Mouse (Mus musculus): ENCODE results near the gene 4930453N24Rik. TPM values are rescaled to one million over a fixed set of nuclear protein-coding genes. Genes with fewer than 3 reads are reported as not detected.

The 4930453N24Rik gene
- 28.9 TPM for polyA plus RNA-seq (2017; shearing (Covaris generic))

DNA sequence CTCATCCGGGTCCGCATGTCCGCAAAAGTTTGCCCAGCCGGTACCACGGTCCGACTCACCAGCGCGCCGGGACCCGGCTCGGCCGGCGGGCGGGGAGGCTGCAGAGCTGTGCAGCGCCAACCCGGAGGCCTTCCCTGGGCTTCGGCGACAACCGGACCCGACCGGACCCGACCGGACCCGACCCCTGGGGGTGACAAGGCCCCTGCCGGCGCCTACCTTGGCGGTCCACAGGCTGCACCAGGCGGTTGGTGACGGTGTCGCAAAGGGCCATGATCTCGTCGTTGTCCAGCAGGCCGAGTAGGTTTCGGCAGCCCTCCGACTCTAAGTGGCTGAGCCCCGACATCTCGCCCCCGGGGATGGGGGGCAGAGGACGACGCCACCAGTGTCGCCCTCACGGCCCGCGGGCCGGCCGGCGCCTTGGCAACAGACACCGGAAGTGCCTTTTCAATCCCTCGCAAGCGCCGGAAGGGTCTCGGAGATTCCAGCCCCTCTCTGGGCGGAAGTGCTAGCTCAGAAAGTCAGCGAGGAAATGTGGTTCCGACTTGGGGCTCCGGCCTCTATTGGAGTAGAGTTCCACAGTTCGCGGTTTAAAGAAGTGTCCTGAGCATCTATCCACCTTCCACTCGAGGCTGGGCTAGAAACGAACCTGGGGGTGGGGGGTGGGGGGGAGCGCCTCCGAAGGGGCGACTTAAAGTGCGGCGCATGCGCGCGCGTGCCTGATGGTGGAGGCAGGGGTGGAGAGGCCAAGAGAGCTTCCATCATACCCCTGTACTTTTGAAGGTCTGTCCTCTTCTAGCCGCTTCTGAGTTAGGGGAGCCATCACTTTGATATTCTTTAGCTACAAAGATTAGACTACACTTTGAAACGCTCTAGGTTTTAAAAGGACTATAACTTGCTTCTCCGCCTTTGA is at the start of gene 4930453N24Rik:
Gene 4930453N24Rik, minus strand, starts transcription at position 641 of the 910 bp plus-strand sequence.

Other genes with a start within 250 kb of the 4930453N24Rik start
- gene Csnka2ip, start 168.8 kb downstream of the 4930453N24Rik start, polyA plus RNA-seq (2017; shearing (Covaris generic)), result not detected
- gene Zfp654, start 80.5 kb upstream of the 4930453N24Rik start, polyA plus RNA-seq (2017; shearing (Covaris generic)), result 28.9 TPM
- 147 TPM for gene Cggbp1, start 80.8 kb upstream of the 4930453N24Rik start, polyA plus RNA-seq (2017; shearing (Covaris generic))

Data from naive thymus-derived CD4-positive, alpha-beta T cell, adult 5 months (primary cell).